Mouse (Mus musculus): Measurements from ENCODE around the gene C2cd4b. TPM values are rescaled to one million over a fixed set of nuclear protein-coding genes. Genes with fewer than 3 reads are reported as not detected.

Gene C2cd4b
- polyA plus RNA-seq, 1 experiment = not detected

GRCm38 (mm10) chr9:67778553-67778952 is 19.3 kb downstream of the C2cd4b start:
- Histone ChIP-seq H3K36me3 (ENCODE audit: control insufficient read depth, insufficient read depth) (no peaks in the 10 kb centered on the region), H3K4me3 (ENCODE audit: insufficient read depth, poor library complexity, severe bottlenecking) (no peak overlapping the region), H3K27me3 (ENCODE audit: control insufficient read depth, insufficient read depth, insufficient read length) (peaks cover 27% of the 10 kb centered on the region), H3ac (ENCODE audit: control insufficient read depth, insufficient read length, low read depth) (no peak overlapping the region), H3K79me2 (ENCODE audit: control insufficient read depth, insufficient read depth) (no peaks in the 10 kb centered on the region), H3K79me3 (ENCODE audit: low read depth) (no peaks in the 10 kb centered on the region)
- TF ChIP-seq MYOG (IDR thresholded peaks at IDR 0.05; ENCODE audit: control insufficient read depth, extremely low read depth, insufficient read length) (no peak), CEBPB (IDR thresholded peaks at IDR 0.05; ENCODE audit: low read depth) (no peak), MAX (IDR thresholded peaks at IDR 0.05) (no peak), FOSL1 (IDR thresholded peaks at IDR 0.05; ENCODE audit: insufficient read depth, low read length, poor library complexity, severe bottlenecking) (no peak), USF1 (IDR thresholded peaks at IDR 0.05; ENCODE audit: low read depth) (no peak), CTCF (IDR thresholded peaks at IDR 0.05; ENCODE audit: control insufficient read depth, insufficient read depth, insufficient read length) (no peak), MYOD1 (IDR thresholded peaks at IDR 0.05; ENCODE audit: control insufficient read depth, insufficient read length, low read depth) (no peak)

GRCm38 (mm10) chr9:67782786-67783185 is 23.5 kb downstream of the C2cd4b start:
- Histone ChIP-seq H3K4me3 (ENCODE audit: insufficient read depth, poor library complexity, severe bottlenecking) (no peak overlapping the region), H3K79me3 (ENCODE audit: low read depth) (no peaks in the 10 kb centered on the region), H3K79me2 (ENCODE audit: control insufficient read depth, insufficient read depth) (no peaks in the 10 kb centered on the region), H3K27me3 (ENCODE audit: control insufficient read depth, insufficient read depth, insufficient read length) (peaks cover 19% of the 10 kb centered on the region), H3K36me3 (ENCODE audit: control insufficient read depth, insufficient read depth) (no peaks in the 10 kb centered on the region), H3ac (ENCODE audit: control insufficient read depth, insufficient read length, low read depth) (no peak overlapping the region)
- TF ChIP-seq USF1 (IDR thresholded peaks at IDR 0.05; ENCODE audit: low read depth) = no peak
- TF ChIP-seq MYOD1 (IDR thresholded peaks at IDR 0.05; ENCODE audit: control insufficient read depth, insufficient read length, low read depth) = no peak
- no peak for TF ChIP-seq CTCF (IDR thresholded peaks at IDR 0.05; ENCODE audit: control insufficient read depth, insufficient read depth, insufficient read length)
- TF ChIP-seq CEBPB (IDR thresholded peaks at IDR 0.05; ENCODE audit: low read depth) = no peak
- TF ChIP-seq FOSL1 (IDR thresholded peaks at IDR 0.05; ENCODE audit: insufficient read depth, low read length, poor library complexity, severe bottlenecking) = no peak
- no peak for TF ChIP-seq MYOG (IDR thresholded peaks at IDR 0.05; ENCODE audit: control insufficient read depth, extremely low read depth, insufficient read length)
- no peak for TF ChIP-seq MAX (IDR thresholded peaks at IDR 0.05)

GRCm38 (mm10) chr9:67783464-67783863 is 24.2 kb downstream of the C2cd4b start:
- Histone ChIP-seq H3K79me2 (ENCODE audit: control insufficient read depth, insufficient read depth) (no peaks in the 10 kb centered on the region), H3K36me3 (ENCODE audit: control insufficient read depth, insufficient read depth) (no peaks in the 10 kb centered on the region), H3K27me3 (ENCODE audit: control insufficient read depth, insufficient read depth, insufficient read length) (peaks cover 17% of the 10 kb centered on the region), H3ac (ENCODE audit: control insufficient read depth, insufficient read length, low read depth) (no peak overlapping the region), H3K79me3 (ENCODE audit: low read depth) (no peaks in the 10 kb centered on the region), H3K4me3 (ENCODE audit: insufficient read depth, poor library complexity, severe bottlenecking) (no peak overlapping the region)
- TF ChIP-seq MAX (IDR thresholded peaks at IDR 0.05) = no peak
- no peak for TF ChIP-seq FOSL1 (IDR thresholded peaks at IDR 0.05; ENCODE audit: insufficient read depth, low read length, poor library complexity, severe bottlenecking)
- TF ChIP-seq MYOG (IDR thresholded peaks at IDR 0.05; ENCODE audit: control insufficient read depth, extremely low read depth, insufficient read length) = no peak
- TF ChIP-seq CEBPB (IDR thresholded peaks at IDR 0.05; ENCODE audit: low read depth) = no peak
- no peak for TF ChIP-seq USF1 (IDR thresholded peaks at IDR 0.05; ENCODE audit: low read depth)
- no peak for TF ChIP-seq CTCF (IDR thresholded peaks at IDR 0.05; ENCODE audit: control insufficient read depth, insufficient read depth, insufficient read length)
- no peak for TF ChIP-seq MYOD1 (IDR thresholded peaks at IDR 0.05; ENCODE audit: control insufficient read depth, insufficient read length, low read depth)

- TF ChIP-seq MAX (IDR thresholded peaks at IDR 0.05) (no peak), MYOG (IDR thresholded peaks at IDR 0.05; ENCODE audit: control insufficient read depth, extremely low read depth, insufficient read length) (no peak), USF1 (IDR thresholded peaks at IDR 0.05; ENCODE audit: low read depth) (no peak), CTCF (IDR thresholded peaks at IDR 0.05; ENCODE audit: control insufficient read depth, insufficient read depth, insufficient read length) (no peak), FOSL1 (IDR thresholded peaks at IDR 0.05; ENCODE audit: insufficient read depth, low read length, poor library complexity, severe bottlenecking) (no peak), MYOD1 (IDR thresholded peaks at IDR 0.05; ENCODE audit: control insufficient read depth, insufficient read length, low read depth) (no peak), CEBPB (IDR thresholded peaks at IDR 0.05; ENCODE audit: low read depth) (no peak)
- H3K79me3 ChIP-seq (ENCODE audit: low read depth) = no peaks in the 10 kb centered on the region
- H3K79me2 ChIP-seq (ENCODE audit: control insufficient read depth, insufficient read depth) = no peaks in the 10 kb centered on the region
- no peak overlapping the region for H3ac ChIP-seq (ENCODE audit: control insufficient read depth, insufficient read length, low read depth)
- peaks cover 20% of the 10 kb centered on the region for H3K27me3 ChIP-seq (ENCODE audit: control insufficient read depth, insufficient read depth, insufficient read length)
- no peaks in the 10 kb centered on the region for H3K36me3 ChIP-seq (ENCODE audit: control insufficient read depth, insufficient read depth)
- H3K4me3 ChIP-seq (ENCODE audit: insufficient read depth, poor library complexity, severe bottlenecking) = no peak overlapping the region
Observed at GRCm38 (mm10) chr9:67783925-67784324, 24.7 kb downstream of the C2cd4b start.

GRCm38 (mm10) chr9:67786311-67786710 is 27.1 kb downstream of the C2cd4b start:
- no peaks in the 10 kb centered on the region for H3K36me3 ChIP-seq (ENCODE audit: control insufficient read depth, insufficient read depth)

More at GRCm38 (mm10) chr9:67786311-67786710, 27.1 kb downstream of the C2cd4b start:
- Histone ChIP-seq H3ac (ENCODE audit: control insufficient read depth, insufficient read length, low read depth) (no peak overlapping the region), H3K4me3 (ENCODE audit: insufficient read depth, poor library complexity, severe bottlenecking) (no peak overlapping the region), H3K79me3 (ENCODE audit: low read depth) (no peaks in the 10 kb centered on the region), H3K79me2 (ENCODE audit: control insufficient read depth, insufficient read depth) (no peaks in the 10 kb centered on the region), H3K27me3 (ENCODE audit: control insufficient read depth, insufficient read depth, insufficient read length) (peaks cover 25% of the 10 kb centered on the region)
- TF ChIP-seq MAX (IDR thresholded peaks at IDR 0.05) (no peak), USF1 (IDR thresholded peaks at IDR 0.05; ENCODE audit: low read depth) (no peak), MYOG (IDR thresholded peaks at IDR 0.05; ENCODE audit: control insufficient read depth, extremely low read depth, insufficient read length) (no peak), FOSL1 (IDR thresholded peaks at IDR 0.05; ENCODE audit: insufficient read depth, low read length, poor library complexity, severe bottlenecking) (no peak), MYOD1 (IDR thresholded peaks at IDR 0.05; ENCODE audit: control insufficient read depth, insufficient read length, low read depth) (no peak), CEBPB (IDR thresholded peaks at IDR 0.05; ENCODE audit: low read depth) (no peak), CTCF (IDR thresholded peaks at IDR 0.05; ENCODE audit: control insufficient read depth, insufficient read depth, insufficient read length) (no peak)
